Mouse (Mus musculus): ENCODE results near the gene Gm17332. TPM values are rescaled to one million over a fixed set of nuclear protein-coding genes. Genes with fewer than 3 reads are reported as not detected.
"Not testable (repeated sequence)": the region's sequence is repeated elsewhere in the genome, so short reads cannot be mapped to it uniquely, and the experiment has no call there.

The Gm17332 gene
- polyA plus RNA-seq (2016; fragmentation: Nextera tagmentation; extraction: Ambion mirVana) = not detected in 2 replicates

- H3K27ac ChIP-seq = no peak within 1 kb of the TSS
- H3K27me3 ChIP-seq (ENCODE audit: insufficient read depth, poor library complexity, severe bottlenecking) = no peaks in the 10 kb centered on the region
- H3K4me3 ChIP-seq = no peak within 1 kb of the TSS
- H3K9me3 ChIP-seq = peaks cover 6% of the 10 kb centered on the region; the same call in 1 of the 2 replicates
- DNase-seq (ENCODE audit: low spot score) = no peak
- H3K4me1 ChIP-seq = no peaks in the 10 kb centered on the region
- H3K36me3 ChIP-seq = no peaks in the 10 kb centered on the region
Measured at GRCm38 (mm10) chr11:31182362-31182761, at the start of gene Gm17332. Gm17332 (minus strand) TSS chr11:31182462.

DNA sequence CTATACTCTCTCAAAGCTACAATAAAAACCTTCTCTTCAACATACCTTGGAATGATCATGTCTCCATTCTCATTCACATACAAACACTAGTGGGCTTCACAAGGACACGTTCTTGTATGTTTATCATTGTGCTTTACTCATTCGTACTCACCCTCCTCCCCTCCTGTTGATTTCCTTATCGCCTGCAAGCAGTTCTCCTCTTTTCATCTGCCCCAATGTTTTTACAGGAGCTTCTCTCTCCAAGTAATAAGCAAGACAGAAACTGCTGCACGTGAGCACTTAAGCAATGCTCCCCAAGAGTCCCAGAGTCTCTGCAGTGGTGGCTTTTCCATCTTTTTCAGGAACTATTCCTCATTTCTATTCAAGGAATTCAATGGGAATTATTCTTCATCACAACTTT is 47.7 kb upstream of the Gm17332 start:
- no peak overlapping the region for H3K4me3 ChIP-seq
- no peak for DNase-seq (ENCODE audit: low spot score)
- no peaks in the 10 kb centered on the region for H3K27me3 ChIP-seq (ENCODE audit: insufficient read depth, poor library complexity, severe bottlenecking)
- WGBS = 31% methylated on average over 4 of the region's 4 CpGs
- no peak overlapping the region for H3K27ac ChIP-seq
- no peaks in the 10 kb centered on the region for H3K36me3 ChIP-seq
- H3K4me1 ChIP-seq = no peaks in the 10 kb centered on the region
- H3K9me3 ChIP-seq = no peaks in the 10 kb centered on the region

DNA sequence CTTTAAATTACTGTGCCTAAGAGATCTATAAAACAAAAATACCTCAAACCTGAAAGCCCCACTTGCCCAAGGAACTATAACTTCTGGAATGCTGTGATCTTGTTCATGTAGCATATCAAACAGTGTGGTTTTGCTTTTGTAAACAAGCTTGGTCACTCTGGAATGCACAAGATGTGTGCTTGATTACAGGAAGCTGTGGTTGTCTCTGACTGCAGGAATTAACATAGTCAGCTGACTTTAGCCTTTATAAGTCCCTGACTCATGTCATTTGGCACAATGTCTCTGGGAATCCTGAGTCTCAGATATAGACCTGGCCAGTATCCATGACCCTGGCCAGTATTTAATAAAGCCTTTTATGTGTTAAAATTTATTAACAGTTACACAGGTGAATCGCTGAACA is 43.1 kb upstream of the Gm17332 start:
- Histone ChIP-seq H3K27me3 (ENCODE audit: insufficient read depth, poor library complexity, severe bottlenecking) (no peaks in the 10 kb centered on the region), H3K27ac (no peak overlapping the region), H3K9me3 (no peaks in the 10 kb centered on the region), H3K4me3 (no peak overlapping the region), H3K4me1 (no peaks in the 10 kb centered on the region), H3K36me3 (no peaks in the 10 kb centered on the region)
- DNase-seq (ENCODE audit: low spot score) = no peak
- WGBS = 90% methylated on average over 1 of the region's 1 CpGs

- no peak overlapping the region for H3K4me3 ChIP-seq
- no peak for DNase-seq (ENCODE audit: low spot score)
- H3K36me3 ChIP-seq = no peaks in the 10 kb centered on the region
- no peak overlapping the region for H3K27ac ChIP-seq
- no peaks in the 10 kb centered on the region for H3K27me3 ChIP-seq (ENCODE audit: insufficient read depth, poor library complexity, severe bottlenecking)
- no peaks in the 10 kb centered on the region for H3K9me3 ChIP-seq
- no peaks in the 10 kb centered on the region for H3K4me1 ChIP-seq
Measured at GRCm38 (mm10) chr11:31218009-31218408, 35.7 kb upstream of the Gm17332 start.

GRCm38 (mm10) chr11:31195621-31196363 is 13.5 kb upstream of the Gm17332 start:
- Histone ChIP-seq H3K4me1 (no peaks in the 10 kb centered on the region), H3K4me3 (no peak overlapping the region), H3K27ac (no peak overlapping the region), H3K27me3 (ENCODE audit: insufficient read depth, poor library complexity, severe bottlenecking) (no peaks in the 10 kb centered on the region), H3K36me3 (no peaks in the 10 kb centered on the region), H3K9me3 (no peaks in the 10 kb centered on the region)
- DNase-seq (ENCODE audit: low spot score) = no peak
- 86% methylated on average over 3 of the region's 3 CpGs for WGBS

DNA sequence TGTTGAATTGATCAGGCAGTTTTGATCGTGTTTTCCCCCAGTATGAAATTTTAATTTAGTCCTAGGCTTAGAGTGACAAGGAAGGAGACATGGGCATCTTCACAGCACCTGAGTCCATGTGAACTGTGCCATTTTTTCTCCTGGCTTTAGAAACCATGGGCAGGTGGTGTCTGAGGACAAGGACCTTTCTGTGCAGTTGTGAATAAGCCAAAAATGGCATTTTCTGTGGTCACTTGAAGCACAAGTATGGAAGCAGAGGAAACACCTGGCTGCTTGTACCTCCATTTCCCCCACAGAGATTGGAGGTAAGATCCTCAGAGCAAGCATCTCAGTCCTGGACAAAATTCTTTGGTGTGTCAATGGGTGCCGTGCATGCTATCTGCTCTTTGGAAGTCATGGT is 12.5 kb upstream of the Gm17332 start:
- Histone ChIP-seq H3K36me3 (no peaks in the 10 kb centered on the region), H3K9me3 (no peaks in the 10 kb centered on the region), H3K27me3 (ENCODE audit: insufficient read depth, poor library complexity, severe bottlenecking) (no peaks in the 10 kb centered on the region), H3K27ac (no peak overlapping the region), H3K4me3 (no peak overlapping the region), H3K4me1 (no peaks in the 10 kb centered on the region)
- 78% methylated on average over 2 of the region's 2 CpGs for WGBS
- no peak for DNase-seq (ENCODE audit: low spot score)

GRCm38 (mm10) chr11:31170052-31170646 is 12.1 kb downstream of the Gm17332 start:
- Histone ChIP-seq H3K9me3 (no peaks in the 10 kb centered on the region), H3K4me3 (peak overlapping the region; percentile 58), H3K27me3 (ENCODE audit: insufficient read depth, poor library complexity, severe bottlenecking) (no peaks in the 10 kb centered on the region), H3K36me3 (no peaks in the 10 kb centered on the region), H3K27ac (no peak overlapping the region), H3K4me1 (peaks cover 8% of the 10 kb centered on the region; the same call in 1 of the 2 replicates)
- no peak for DNase-seq (ENCODE audit: low spot score)
- 4% methylated on average over 4 of the region's 4 CpGs for WGBS

DNA sequence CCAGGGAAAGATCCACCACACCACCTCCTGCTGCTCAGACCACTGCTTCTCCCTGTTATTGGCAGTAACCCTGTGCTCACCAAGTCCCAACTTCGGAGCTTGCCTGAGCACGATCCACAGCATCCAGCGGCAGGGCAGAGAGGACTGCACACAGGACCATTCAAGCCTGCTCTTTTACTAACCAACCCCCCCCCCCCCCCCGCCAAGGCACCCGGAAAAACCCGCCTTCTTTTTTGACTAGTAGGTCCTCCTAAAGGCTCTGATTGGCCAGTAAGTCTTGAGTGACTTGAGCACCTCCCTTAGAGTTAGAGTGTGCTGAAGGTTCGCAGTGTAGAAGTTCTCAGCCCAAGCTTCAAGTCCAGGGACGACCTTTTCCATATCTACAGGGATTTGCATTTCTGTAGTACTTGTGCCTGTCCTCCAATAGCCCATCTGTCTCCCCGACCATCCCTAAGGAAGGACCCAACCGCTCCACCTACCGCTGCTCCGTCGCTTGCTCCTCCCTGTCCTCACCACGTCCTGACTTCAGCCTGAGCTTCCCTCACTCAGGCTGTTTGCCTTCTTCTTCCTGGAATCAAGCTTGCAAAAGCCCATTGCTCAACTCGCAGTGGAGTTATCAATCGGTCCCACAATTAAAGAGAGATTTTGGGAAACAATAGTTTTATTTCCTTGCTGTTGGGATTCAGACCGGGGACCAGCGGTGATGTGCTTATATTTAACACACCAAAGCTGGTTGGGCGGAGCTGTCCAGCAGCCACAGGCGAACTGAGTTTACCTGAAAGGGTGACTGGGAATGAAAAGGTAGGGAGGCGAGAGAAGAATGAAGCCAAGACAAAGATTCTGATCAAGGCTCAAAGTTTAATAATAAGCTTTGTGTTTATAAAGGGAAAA is 12.9 kb downstream of the Gm17332 start:
- H3K27ac ChIP-seq = no peak overlapping the region
- no peaks in the 10 kb centered on the region for H3K9me3 ChIP-seq
- H3K4me1 ChIP-seq = peaks cover 8% of the 10 kb centered on the region; the same call in 1 of the 2 replicates
- no peaks in the 10 kb centered on the region for H3K36me3 ChIP-seq
- no peak for DNase-seq (ENCODE audit: low spot score)
- H3K4me3 ChIP-seq = peak overlapping the region; percentile 58
- WGBS = 4% methylated on average over 21 of the region's 21 CpGs
- no peaks in the 10 kb centered on the region for H3K27me3 ChIP-seq (ENCODE audit: insufficient read depth, poor library complexity, severe bottlenecking)

- H3K27ac ChIP-seq = no peak overlapping the region
- H3K9me3 ChIP-seq = no peaks in the 10 kb centered on the region
- H3K4me3 ChIP-seq = peak overlapping the region; percentile 58
- H3K4me1 ChIP-seq = peaks cover 8% of the 10 kb centered on the region; the same call in 1 of the 2 replicates
- DNase-seq (ENCODE audit: low spot score) = no peak
- no peaks in the 10 kb centered on the region for H3K27me3 ChIP-seq (ENCODE audit: insufficient read depth, poor library complexity, severe bottlenecking)
- WGBS = 46% methylated on average over 2 of the region's 2 CpGs
- no peaks in the 10 kb centered on the region for H3K36me3 ChIP-seq
Measured at GRCm38 (mm10) chr11:31168831-31169160, 13.5 kb downstream of the Gm17332 start.

DNA sequence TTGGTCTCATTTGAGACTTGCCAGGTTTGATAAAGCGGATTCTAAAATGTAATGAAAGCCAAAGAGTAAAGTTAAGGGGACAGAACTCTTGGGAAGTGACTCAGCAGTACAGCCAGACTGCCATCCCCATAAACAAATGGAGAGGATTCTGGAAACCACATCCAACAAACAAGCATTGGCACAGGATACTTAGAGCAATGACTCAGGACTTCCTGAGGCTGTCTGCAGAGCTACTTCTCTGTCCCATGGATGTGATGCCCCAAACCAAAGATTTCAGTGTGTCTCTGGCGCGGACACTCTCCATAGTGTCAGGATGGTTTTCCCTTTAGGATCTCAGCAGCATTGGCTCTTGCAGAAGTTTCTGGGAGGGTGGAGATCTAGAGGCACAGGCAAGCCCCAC is 25.2 kb downstream of the Gm17332 start:
- DNase-seq (ENCODE audit: low spot score) = no peak
- H3K36me3 ChIP-seq = no peaks in the 10 kb centered on the region
- H3K27me3 ChIP-seq (ENCODE audit: insufficient read depth, poor library complexity, severe bottlenecking) = no peaks in the 10 kb centered on the region
- no peak overlapping the region for H3K27ac ChIP-seq
- H3K4me3 ChIP-seq = no peak overlapping the region
- H3K4me1 ChIP-seq = no peaks in the 10 kb centered on the region
- WGBS = 78% methylated on average over 3 of the region's 3 CpGs
- no peaks in the 10 kb centered on the region for H3K9me3 ChIP-seq

DNA sequence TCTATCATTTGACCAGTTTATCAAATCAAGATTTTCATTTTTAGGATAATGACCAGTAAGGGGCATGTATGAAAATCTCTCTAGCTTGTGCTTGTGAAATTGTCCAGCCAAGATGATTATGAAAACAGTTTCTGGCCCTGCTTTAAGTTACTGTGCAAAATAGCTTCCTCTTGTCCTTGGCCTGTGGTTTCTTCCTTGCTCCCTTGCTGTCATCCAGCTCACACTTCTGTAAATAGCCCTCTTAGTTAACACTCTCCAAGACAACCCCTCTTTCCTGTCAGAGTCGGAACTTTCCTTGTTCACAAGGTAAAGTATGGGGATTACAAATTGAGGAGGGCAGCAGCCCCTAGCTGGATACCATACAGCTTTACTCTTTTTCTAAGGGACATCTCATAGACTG is 43.9 kb downstream of the Gm17332 start:
- not testable (repeated sequence) for H3K9me3 ChIP-seq; DNase-seq (ENCODE audit: low spot score); H3K27ac ChIP-seq; H3K4me3 ChIP-seq; H3K4me1 ChIP-seq; H3K36me3 ChIP-seq; H3K27me3 ChIP-seq (ENCODE audit: insufficient read depth, poor library complexity, severe bottlenecking)
- WGBS = 38% methylated on average over 1 of the region's 1 CpGs

GRCm38 (mm10) chr11:31134824-31135223 is 47.4 kb downstream of the Gm17332 start:
- not testable (repeated sequence) for DNase-seq (ENCODE audit: low spot score); H3K36me3 ChIP-seq; H3K27me3 ChIP-seq (ENCODE audit: insufficient read depth, poor library complexity, severe bottlenecking); H3K27ac ChIP-seq; H3K4me1 ChIP-seq; H3K9me3 ChIP-seq; H3K4me3 ChIP-seq
- WGBS = 93% methylated on average over 1 of the region's 1 CpGs

- not testable (repeated sequence) for DNase-seq (ENCODE audit: low spot score); H3K4me3 ChIP-seq; H3K27me3 ChIP-seq (ENCODE audit: insufficient read depth, poor library complexity, severe bottlenecking); H3K36me3 ChIP-seq; H3K9me3 ChIP-seq; H3K4me1 ChIP-seq; H3K27ac ChIP-seq
- WGBS = 60% methylated on average over 4 of the region's 4 CpGs
Measured at GRCm38 (mm10) chr11:31133726-31134125, 48.5 kb downstream of the Gm17332 start.
